Mouse (Mus musculus) telencephalon, adult 2 months (tissue): Measurements from ENCODE around the gene Lrch1.

Experiments
- DNase-seq: peaks from one replicate; pipeline ENCODE4 v3.0.0-alpha.2; 2011; ENCODE audit warnings: low read depth, low spot score

Gene Lrch1

GRCm38 (mm10) chr14:74852965-74853758 lies 94.5 kb downstream of the Lrch1 start:
- peak; percentile 90 for DNase-seq

DNA sequence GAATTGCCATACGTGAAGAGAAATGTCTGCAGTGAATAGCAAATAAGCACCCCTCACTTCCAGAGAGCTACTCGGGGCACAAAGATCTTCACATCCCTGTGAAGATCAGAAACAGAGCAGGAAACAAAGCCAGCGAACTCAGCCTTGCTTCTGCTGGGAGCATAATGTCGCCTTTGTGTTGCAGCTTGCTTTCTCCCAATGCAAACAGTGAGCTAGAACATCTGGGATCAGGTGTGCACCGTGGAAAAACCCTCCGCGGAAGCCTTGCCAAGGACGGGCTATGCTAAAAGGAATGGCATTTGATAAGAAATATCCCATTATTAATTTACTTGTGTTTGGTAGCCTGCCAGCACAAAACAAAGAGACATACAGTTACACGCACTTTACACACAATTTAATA lies 95.8 kb downstream of the Lrch1 start:
- no peak for DNase-seq

- DNase-seq, result no peak
These were observed 98.7 kb downstream of the Lrch1 start for GRCm38 (mm10) chr14:74849020-74849419.

- no peak for DNase-seq
These were observed 99.5 kb downstream of the Lrch1 start for GRCm38 (mm10) chr14:74848224-74848623.

- DNase-seq, result no peak
These were observed 100.2 kb downstream of the Lrch1 start for GRCm38 (mm10) chr14:74847311-74848133.

- peak; percentile 69 for DNase-seq
These were observed 101.0 kb downstream of the Lrch1 start for GRCm38 (mm10) chr14:74846668-74847067.

GRCm38 (mm10) chr14:74845661-74846274 lies 101.9 kb downstream of the Lrch1 start:
- DNase-seq, result no peak

GRCm38 (mm10) chr14:74841708-74842107 lies 106.0 kb downstream of the Lrch1 start:
- DNase-seq, result no peak

DNA sequence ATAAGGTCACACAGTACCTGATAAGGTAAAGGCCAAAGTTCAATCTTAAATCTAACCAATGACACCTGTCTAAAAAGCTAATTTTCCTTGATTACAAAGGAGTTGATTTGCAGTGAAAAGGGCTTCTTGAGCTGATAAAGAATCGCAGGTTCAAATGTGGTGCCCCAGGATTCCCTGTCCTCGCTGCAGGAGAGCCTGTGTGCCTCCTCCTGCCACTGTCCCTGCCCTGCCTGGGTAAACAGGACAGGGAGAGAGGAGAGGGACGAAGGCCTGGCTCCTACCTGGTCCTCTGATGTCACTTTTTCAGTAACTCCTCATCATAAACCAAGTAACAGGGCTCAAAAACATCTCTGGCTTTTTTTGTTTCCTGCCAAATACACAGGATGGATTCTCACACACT lies 106.4 kb downstream of the Lrch1 start:
- no peak for DNase-seq

GRCm38 (mm10) chr14:74840820-74841219 lies 106.9 kb downstream of the Lrch1 start:
- no peak for DNase-seq

DNA sequence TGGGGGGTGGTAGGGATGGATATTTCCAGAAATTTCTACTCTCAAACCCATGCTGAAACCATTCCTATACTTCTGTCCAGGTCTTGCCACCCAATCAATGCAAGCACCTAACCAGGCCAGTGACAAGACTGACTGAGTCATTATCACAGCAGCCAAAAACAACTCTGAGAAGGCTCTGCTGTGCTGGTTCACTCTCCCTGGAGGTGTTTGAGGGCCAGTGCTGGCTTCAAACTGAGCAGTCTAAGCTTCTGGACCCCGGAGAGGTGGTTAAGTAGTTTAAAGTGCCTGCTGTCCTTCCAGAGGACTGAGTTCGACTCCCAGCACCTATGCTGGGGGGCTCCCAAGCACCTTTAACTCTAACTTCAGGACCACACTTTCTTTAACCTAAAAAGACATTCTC lies 107.3 kb downstream of the Lrch1 start:
- no peak for DNase-seq

- no peak for DNase-seq
These were observed 108.9 kb downstream of the Lrch1 start for GRCm38 (mm10) chr14:74838816-74839215.

DNA sequence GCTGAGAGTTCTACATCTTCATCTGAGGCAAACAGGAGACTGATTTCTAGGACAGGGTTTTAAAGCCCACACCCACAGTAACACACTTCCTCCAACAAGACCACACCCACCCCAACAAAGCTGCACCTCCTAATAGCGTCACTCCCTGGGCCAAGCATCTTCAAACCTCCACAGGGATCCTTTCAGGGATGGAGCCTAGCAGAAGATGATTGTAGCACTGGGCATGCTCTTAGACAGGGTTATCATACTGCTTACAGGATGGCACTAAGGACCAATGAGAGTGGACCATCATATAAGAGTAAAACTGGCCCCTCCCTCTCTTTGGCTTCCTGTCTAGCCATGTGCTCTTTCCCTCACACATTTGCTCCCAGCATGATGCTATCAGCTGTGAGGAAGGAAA lies 112.7 kb downstream of the Lrch1 start:
- no peak for DNase-seq

GRCm38 (mm10) chr14:74834215-74834614 lies 113.5 kb downstream of the Lrch1 start:
- no peak for DNase-seq

DNA sequence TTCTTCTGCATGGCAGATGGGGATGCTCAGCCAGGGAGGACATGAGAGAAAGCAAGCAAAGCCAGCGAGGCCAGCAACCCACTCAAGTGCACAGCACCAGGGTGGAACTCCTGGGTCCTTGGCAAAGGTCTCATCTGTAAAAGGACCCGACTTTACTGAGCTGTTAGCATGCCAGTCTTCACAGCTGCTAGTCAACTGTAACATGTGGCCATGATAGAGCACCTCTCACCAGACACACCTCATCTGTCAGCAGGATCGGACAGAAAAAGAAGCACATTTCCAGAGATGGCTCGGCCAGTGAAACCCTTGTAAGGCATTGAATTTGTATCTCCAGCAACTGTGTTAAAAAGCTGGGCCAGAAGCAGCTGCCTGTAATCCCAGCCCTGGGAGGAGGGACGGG lies 116.0 kb downstream of the Lrch1 start:
- DNase-seq, result no peak

DNA sequence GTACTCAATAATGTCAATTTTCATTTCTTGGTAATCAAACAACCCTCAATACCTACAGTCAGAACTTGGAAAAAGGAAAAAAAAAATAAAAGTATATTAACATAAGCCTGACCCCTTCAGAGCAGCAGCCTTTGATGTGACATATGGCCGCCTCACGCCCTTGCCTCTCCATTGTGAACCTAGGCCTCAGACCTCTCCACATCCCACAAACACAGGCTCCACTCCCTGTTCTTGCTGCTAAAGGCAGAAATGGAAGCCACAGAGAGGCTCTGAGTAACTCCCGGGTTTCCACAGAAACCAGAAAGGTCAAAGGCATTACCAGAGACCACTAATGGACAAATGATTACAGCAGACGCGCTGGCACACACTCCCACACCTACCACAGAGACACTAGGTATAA lies 116.6 kb downstream of the Lrch1 start:
- DNase-seq, result no peak

DNA sequence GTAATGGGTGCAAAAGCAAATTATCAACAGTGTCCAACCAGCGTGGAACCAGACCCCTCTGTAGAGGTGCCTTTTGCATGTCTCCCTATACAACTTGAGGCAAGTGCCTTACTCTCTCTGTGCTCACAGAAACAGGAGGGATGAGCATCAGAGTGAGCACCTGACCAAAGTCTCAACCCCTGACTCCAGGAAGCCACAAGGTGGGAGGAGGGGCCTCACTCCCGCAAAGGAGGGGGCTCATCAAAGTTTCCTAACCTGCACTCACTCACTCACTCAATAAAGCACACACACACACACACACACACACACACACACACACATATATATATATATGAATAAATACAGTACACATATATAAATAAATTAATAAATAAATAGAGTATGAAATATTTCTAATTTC lies 117.1 kb downstream of the Lrch1 start:
- DNase-seq, result no peak

DNA sequence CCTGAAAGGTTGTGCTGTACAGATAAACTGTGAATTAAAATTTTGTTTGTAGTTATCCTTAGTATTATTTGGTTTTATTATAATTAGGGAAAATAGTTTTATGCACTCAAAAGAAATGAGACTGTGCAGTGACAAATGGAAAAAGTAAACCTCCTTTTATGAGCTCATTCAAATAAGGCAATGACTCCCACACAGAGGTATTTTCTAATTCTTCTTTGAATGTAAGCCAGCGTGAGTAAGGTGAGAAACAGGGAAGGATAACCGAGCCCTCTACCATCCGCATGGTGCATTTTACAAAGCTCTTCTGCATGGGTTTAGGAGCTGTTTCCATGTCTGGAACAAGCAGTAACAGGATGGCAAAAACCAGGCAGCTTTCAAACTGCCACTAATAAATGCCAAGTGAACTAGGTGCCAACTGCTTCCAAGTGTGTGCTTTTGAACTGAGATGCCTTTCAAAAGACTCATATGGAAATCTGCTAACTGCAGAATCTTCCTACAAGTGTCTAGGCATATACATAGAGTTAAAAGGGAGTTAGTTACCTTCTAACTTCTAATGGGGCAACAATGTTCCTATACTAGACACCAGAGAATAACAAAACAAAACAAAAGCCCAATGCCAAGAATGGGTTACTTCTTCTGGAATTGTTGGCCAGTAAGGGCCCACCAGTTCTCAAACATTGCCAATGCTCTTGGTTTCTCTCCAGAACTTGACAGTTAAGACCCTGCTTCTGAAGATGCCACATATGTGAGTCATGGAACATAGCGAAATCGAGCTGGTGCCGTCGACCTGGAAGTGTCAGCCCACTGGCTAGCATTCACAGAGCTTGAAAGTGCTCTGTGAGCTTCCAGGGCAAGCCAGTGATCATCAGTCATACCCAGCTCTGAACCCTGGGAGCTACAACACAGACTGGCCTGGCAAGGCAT lies 124.7 kb downstream of the Lrch1 start:
- peak; percentile 18 for DNase-seq

- DNase-seq, result no peak
These were observed 125.6 kb downstream of the Lrch1 start for GRCm38 (mm10) chr14:74822048-74822447.

DNA sequence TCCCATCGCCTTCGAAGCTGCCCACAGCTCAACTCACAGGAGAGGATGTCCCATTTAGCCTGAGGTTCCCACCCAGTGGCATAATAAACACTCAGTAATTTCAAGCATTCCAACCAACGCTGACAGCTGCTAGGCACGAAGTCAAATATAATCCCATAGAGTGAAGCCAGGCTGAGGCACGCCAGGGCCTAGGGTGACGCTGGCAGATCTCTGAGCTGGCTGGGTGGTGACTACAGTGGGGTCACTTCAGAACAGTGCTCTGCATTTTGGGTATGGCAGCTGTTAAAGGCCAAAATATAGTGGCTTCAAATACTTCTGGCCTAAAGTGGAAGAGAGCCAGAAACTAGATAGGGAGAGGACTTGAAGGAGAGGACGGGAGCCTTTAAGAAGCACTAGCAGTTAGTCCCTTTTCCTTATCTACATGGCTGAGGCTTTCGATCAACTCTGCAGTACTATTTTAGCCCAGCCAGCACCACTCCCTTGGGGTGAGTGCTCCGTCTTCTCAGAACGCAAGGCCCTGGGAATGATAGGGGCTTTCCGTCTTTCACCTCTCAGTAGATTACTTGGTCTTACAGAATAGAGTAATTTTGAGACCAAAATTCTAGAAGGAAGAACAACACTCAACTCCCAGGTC lies 127.4 kb downstream of the Lrch1 start:
- DNase-seq, result no peak

DNA sequence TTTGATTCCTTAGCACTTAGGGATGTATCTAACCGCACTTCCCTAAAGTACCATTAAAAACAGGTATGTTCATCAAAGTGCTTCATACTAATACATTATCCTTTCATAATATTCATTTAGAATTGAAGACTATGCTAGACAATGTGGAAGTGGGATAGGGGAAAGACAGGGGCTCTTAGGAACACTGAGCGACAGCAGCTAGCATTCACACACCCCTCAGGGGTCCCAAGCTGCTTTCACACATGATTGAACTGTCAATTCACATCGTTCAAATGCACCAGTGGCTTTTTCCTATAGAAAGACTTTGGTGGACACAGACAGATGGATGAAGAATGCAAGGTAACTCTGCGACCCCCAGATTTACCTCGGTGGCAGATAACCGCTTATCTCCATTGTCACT lies 131.0 kb downstream of the Lrch1 start:
- DNase-seq, result no peak
